Mouse (Mus musculus) ES-Bruce4 (cell line): ENCODE measurements around the gene Tgfbr3.

Source experiments
- CTCF ChIP-seq: IDR thresholded peaks from one replicate; pipeline ENCODE4 v1.8.1; 2011; ENCODE audit warnings: low read depth, low read length
- POLR2A ChIP-seq: IDR thresholded peaks from one replicate; pipeline ENCODE4 v1.8.1; 2011; ENCODE audit warnings: low read length; ENCODE audit not compliant: insufficient read depth

- TF ChIP-seq CTCF = no peak
- no peak for TF ChIP-seq POLR2A
These were observed 126.1 kb downstream of the Tgfbr3 start for GRCm38 (mm10) chr5:107163336-107163735.
